Mouse (Mus musculus) lung, embryonic 16.5 days (tissue): ENCODE measurements around the gene Fam13a. TPM values are rescaled to one million over a fixed set of nuclear protein-coding genes. Genes with fewer than 3 reads are reported as not detected.

Source experiments
- ATAC-seq: fragments of 200-750 bp; cut with Nextera tagmentation; 2 replicates; pipeline ENCODE4 v1.8.0; 2017; ENCODE audit warnings: low read depth, mild to moderate bottlenecking, moderate library complexity
- H3K27ac ChIP-seq: fragments of 300-500 bp; sonication (generic); 2 replicates; pipeline ENCODE4 v1.5.1; 2014; ENCODE audit warnings: mild to moderate bottlenecking, control low read depth, low read length
- H3K27me3 ChIP-seq: fragments of 300-500 bp; sonication (generic); 2 replicates; pipeline ENCODE4 v1.6.1; 2014; ENCODE audit warnings: low read depth, low read length, mixed read lengths; ENCODE audit not compliant: control insufficient read depth, insufficient read depth
- H3K36me3 ChIP-seq: fragments of 300-500 bp; sonication (generic); 2 replicates; pipeline ENCODE4 v1.6.1; 2014; ENCODE audit warnings: low read length; ENCODE audit not compliant: control insufficient read depth, insufficient read depth
- H3K4me1 ChIP-seq: fragments of 300-500 bp; sonication (generic); replicated peaks from 2 replicates; pipeline ENCODE4 v1.6.1; 2014; ENCODE audit warnings: low read length, mixed read lengths; ENCODE audit not compliant: control insufficient read depth, insufficient read depth
- H3K4me2 ChIP-seq: fragments of 300-500 bp; sonication (generic); 2 replicates; pipeline ENCODE4 v1.6.1; 2014; ENCODE audit warnings: low read depth, low read length, control low read depth
- H3K4me3 ChIP-seq: fragments of 300-500 bp; sonication (generic); 2 replicates; pipeline ENCODE4 v1.5.1; 2014; ENCODE audit warnings: mild to moderate bottlenecking, low read length, control low read depth
- H3K9ac ChIP-seq: fragments of 300-500 bp; sonication (generic); 2 replicates; pipeline ENCODE4 v1.6.1; 2014; ENCODE audit warnings: low read length, control low read depth
- H3K9me3 ChIP-seq: fragments of 300-500 bp; sonication (generic); 2 replicates; pipeline ENCODE4 v1.6.1; 2016; ENCODE audit warnings: low read length; ENCODE audit not compliant: control insufficient read depth
- WGBS: fragments of 180-500 bp; shearing (Covaris S2); extraction: QIAGEN DNeasy Blood & Tissue Kit; methylation state at CpG from one replicate; pipeline ENCODE4 v1.1.7; 2014; 5-methylcytosine and 5-hydroxymethylcytosine counted together
- polyA plus RNA-seq: library from polyadenylated mRNA; unstranded; fragments of >200 nt; fragmentation: Nextera tagmentation; extraction: Ambion mirVana; gene quantifications from 2 replicates; pipeline ENCODE4 v1.2.1, GENCODE M21; 2015

Fam13a gene
- polyA plus RNA-seq = 27.3 and 33.3 TPM in 2 replicates

GRCm38 (mm10) chr6:59024164-59024724, at the start of gene Fam13a:
Fam13a (minus strand) TSS chr6:59024549.
- H3K9me3 ChIP-seq = peaks cover 2% of the 10 kb centered on the region; the same call in 1 of the 2 replicates
- H3K27ac ChIP-seq = peak within 1 kb of the TSS; percentile 77
- H3K4me3 ChIP-seq = peak within 1 kb of the TSS; percentile 65
- no peaks in the 10 kb centered on the region for H3K36me3 ChIP-seq
- ATAC-seq = peak; percentile 99
- peak within 1 kb of the TSS; percentile 63 for H3K9ac ChIP-seq
- H3K4me2 ChIP-seq = peak within 1 kb of the TSS; percentile 52
- H3K27me3 ChIP-seq = no peaks in the 10 kb centered on the region
- WGBS = under 1% methylated on average over 16 of the region's 16 CpGs
- no peaks in the 10 kb centered on the region for H3K4me1 ChIP-seq

- no peak overlapping the region for H3K4me3 ChIP-seq
- H3K9ac ChIP-seq = no peak overlapping the region
- ATAC-seq = peak; percentile 54
- H3K27ac ChIP-seq = no peak overlapping the region
- WGBS = 63% methylated on average over 5 of the region's 5 CpGs
- H3K4me2 ChIP-seq = no peak overlapping the region
- no peaks in the 10 kb centered on the region for H3K4me1 ChIP-seq
- H3K9me3 ChIP-seq = peaks cover 5% of the 10 kb centered on the region
- H3K36me3 ChIP-seq = no peaks in the 10 kb centered on the region
- no peaks in the 10 kb centered on the region for H3K27me3 ChIP-seq
Measured at GRCm38 (mm10) chr6:59072096-59073060, 48.0 kb upstream of the Fam13a start.

- Histone ChIP-seq H3K9me3 (peaks cover 5% of the 10 kb centered on the region), H3K36me3 (no peaks in the 10 kb centered on the region), H3K9ac (no peak overlapping the region), H3K27me3 (no peaks in the 10 kb centered on the region), H3K27ac (no peak overlapping the region), H3K4me1 (no peaks in the 10 kb centered on the region), H3K4me2 (no peak overlapping the region), H3K4me3 (no peak overlapping the region)
- WGBS = 74% methylated on average over 3 of the region's 3 CpGs
- no peak for ATAC-seq
Measured at GRCm38 (mm10) chr6:59071691-59072090, 47.3 kb upstream of the Fam13a start.

GRCm38 (mm10) chr6:59068187-59068586, 43.8 kb upstream of the Fam13a start:
- no peak overlapping the region for H3K4me3 ChIP-seq
- peak; percentile 26; the same call in 1 of the 2 replicates for ATAC-seq
- 71% methylated on average over 5 of the region's 5 CpGs for WGBS
- no peaks in the 10 kb centered on the region for H3K36me3 ChIP-seq
- H3K4me2 ChIP-seq = no peak overlapping the region
- H3K9me3 ChIP-seq = no peaks in the 10 kb centered on the region
- H3K27me3 ChIP-seq = no peaks in the 10 kb centered on the region
- no peak overlapping the region for H3K9ac ChIP-seq
- no peak overlapping the region for H3K27ac ChIP-seq
- no peaks in the 10 kb centered on the region for H3K4me1 ChIP-seq

GRCm38 (mm10) chr6:59064440-59064839, 40.1 kb upstream of the Fam13a start:
- no peaks in the 10 kb centered on the region for H3K27me3 ChIP-seq
- peak; percentile 71 for ATAC-seq

GRCm38 (mm10) chr6:59053232-59053631, 28.9 kb upstream of the Fam13a start:
- Histone ChIP-seq H3K27me3 (no peaks in the 10 kb centered on the region), H3K9me3 (no peaks in the 10 kb centered on the region), H3K36me3 (no peaks in the 10 kb centered on the region), H3K27ac (no peak overlapping the region), H3K4me3 (no peak overlapping the region), H3K4me2 (no peak overlapping the region), H3K4me1 (no peaks in the 10 kb centered on the region), H3K9ac (no peak overlapping the region)
- 53% methylated on average over 2 of the region's 2 CpGs for WGBS
- 0 out of 2 replicates have a peak, but pooled peaks have one; percentile 34 for ATAC-seq

More at GRCm38 (mm10) chr6:59064440-59064839, 40.1 kb upstream of the Fam13a start:
- H3K9me3 ChIP-seq = no peaks in the 10 kb centered on the region
- no peak overlapping the region for H3K9ac ChIP-seq
- 20% methylated on average over 4 of the region's 4 CpGs for WGBS
- H3K4me3 ChIP-seq = no peak overlapping the region
- no peak overlapping the region for H3K4me2 ChIP-seq
- no peaks in the 10 kb centered on the region for H3K36me3 ChIP-seq
- peak overlapping the region; percentile 52 for H3K27ac ChIP-seq
- no peaks in the 10 kb centered on the region for H3K4me1 ChIP-seq

GRCm38 (mm10) chr6:59039719-59040118, 15.4 kb upstream of the Fam13a start:
- H3K4me1 ChIP-seq = no peaks in the 10 kb centered on the region
- no peak overlapping the region for H3K4me2 ChIP-seq
- WGBS = 48% methylated on average over 1 of the region's 1 CpGs
- no peaks in the 10 kb centered on the region for H3K36me3 ChIP-seq
- ATAC-seq = no peak
- H3K9me3 ChIP-seq = no peaks in the 10 kb centered on the region
- H3K9ac ChIP-seq = no peak overlapping the region
- no peak overlapping the region for H3K4me3 ChIP-seq
- no peaks in the 10 kb centered on the region for H3K27me3 ChIP-seq
- H3K27ac ChIP-seq = no peak overlapping the region

- H3K9me3 ChIP-seq = no peaks in the 10 kb centered on the region
- no peak overlapping the region for H3K4me2 ChIP-seq
- no peaks in the 10 kb centered on the region for H3K4me1 ChIP-seq
- no peak overlapping the region for H3K9ac ChIP-seq
- no peak overlapping the region for H3K4me3 ChIP-seq
- H3K36me3 ChIP-seq = no peaks in the 10 kb centered on the region
- 68% methylated on average over 5 of the region's 5 CpGs for WGBS
- H3K27ac ChIP-seq = no peak overlapping the region
- ATAC-seq = no peak
- no peaks in the 10 kb centered on the region for H3K27me3 ChIP-seq
Measured at GRCm38 (mm10) chr6:59032748-59033147, 8.4 kb upstream of the Fam13a start.

GRCm38 (mm10) chr6:59031539-59031938, 7.2 kb upstream of the Fam13a start:
- no peak overlapping the region for H3K4me3 ChIP-seq
- H3K27ac ChIP-seq = no peak overlapping the region
- peak; percentile 71 for ATAC-seq
- no peaks in the 10 kb centered on the region for H3K36me3 ChIP-seq
- H3K27me3 ChIP-seq = no peaks in the 10 kb centered on the region
- no peaks in the 10 kb centered on the region for H3K4me1 ChIP-seq
- no peak overlapping the region for H3K4me2 ChIP-seq
- 62% methylated on average over 6 of the region's 6 CpGs for WGBS
- no peaks in the 10 kb centered on the region for H3K9me3 ChIP-seq
- H3K9ac ChIP-seq = no peak overlapping the region
